Mouse (Mus musculus): ENCODE measurements around the gene Cckbr. TPM values are rescaled to one million over a fixed set of nuclear protein-coding genes. Genes with fewer than 3 reads are reported as not detected.
"Not testable (repeated sequence)": the region's sequence is repeated elsewhere in the genome, so short reads cannot be mapped to it uniquely, and the experiment has no call there.

Cckbr gene
- polyA plus RNA-seq, 1 experiment from 2014 or later: 0.11 TPM

DNA sequence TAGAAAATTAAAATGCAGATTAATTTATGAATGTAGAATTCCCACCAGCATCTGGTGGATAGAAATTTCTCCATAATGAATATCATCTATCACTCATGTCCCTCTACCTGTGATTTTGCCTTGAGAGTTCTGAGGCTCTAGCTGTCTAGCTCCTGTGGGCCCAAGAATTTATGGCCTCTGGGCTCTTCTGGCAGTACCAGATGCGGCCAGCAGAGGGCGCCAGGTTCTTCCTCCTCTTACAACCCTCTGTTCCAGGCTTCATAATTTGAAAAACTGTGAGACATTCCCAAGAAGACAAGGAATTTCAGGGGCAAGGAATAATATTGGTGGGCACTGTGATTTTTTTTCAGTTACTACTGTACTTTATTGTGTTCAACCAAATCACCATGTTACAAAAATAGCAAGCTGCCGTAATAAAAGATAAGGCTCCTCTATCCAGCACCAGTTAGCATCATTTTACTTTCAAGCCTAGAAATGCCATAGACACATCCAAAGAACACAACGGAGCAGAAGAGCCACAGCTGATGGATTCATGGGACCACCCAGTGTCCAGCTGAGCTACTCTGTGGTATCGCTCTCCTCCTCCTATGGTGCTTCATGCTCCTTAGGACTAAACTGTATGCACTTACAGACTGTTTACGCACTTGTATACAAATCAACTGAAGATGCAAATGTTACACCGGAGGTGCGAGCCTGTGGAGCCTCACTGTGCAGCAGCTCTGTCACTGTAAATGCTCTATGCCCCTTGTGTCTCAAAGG is 13.5 kb upstream of the Cckbr start:
- H3K9ac ChIP-seq; H3K9me3 ChIP-seq; H3K4me3 ChIP-seq; H3K27me3 ChIP-seq (replicated peaks); H3K36me3 ChIP-seq; H3K4me1 ChIP-seq; ATAC-seq (ENCODE audit: extremely low read depth, insufficient number of reproducible peaks, low FRiP score, low TSS enrichment); H3K4me2 ChIP-seq; H3K27ac ChIP-seq (replicated peaks): not testable (repeated sequence)
- WGBS: 43% methylated on average over 8 of the region's 8 CpGs

DNA sequence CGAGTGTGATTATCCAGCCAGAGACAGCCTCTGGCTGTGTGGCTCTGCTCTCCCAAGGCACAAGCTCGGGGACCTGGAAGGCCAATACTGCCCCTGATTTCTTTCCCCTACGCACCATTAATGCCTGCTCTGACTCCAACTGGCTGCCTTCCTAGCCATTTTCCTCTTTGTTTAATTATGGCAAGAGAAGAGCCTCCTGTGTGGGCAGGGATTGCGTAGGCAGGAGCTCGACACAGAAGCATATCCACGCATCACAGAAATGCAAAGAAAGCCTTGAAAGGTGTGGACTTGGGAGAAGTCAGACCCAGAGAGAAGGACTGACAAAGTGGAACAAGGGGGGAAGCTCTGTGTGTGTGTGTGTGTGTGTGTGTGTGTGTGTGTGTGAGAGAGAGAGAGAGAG is 11.1 kb upstream of the Cckbr start:
- H3K9me3 ChIP-seq: no peaks in the 10 kb centered on the region
- H3K36me3 ChIP-seq: no peaks in the 10 kb centered on the region
- no peak overlapping the region for H3K27ac ChIP-seq (replicated peaks)
- H3K4me2 ChIP-seq: no peak overlapping the region
- H3K4me3 ChIP-seq: no peak overlapping the region
- WGBS: 53% methylated on average over 6 of the region's 6 CpGs
- no peak overlapping the region for H3K9ac ChIP-seq
- H3K27me3 ChIP-seq (replicated peaks): 0 out of 2 replicates have a peak, but pooled peaks cover 6% of the 10 kb centered on the region
- no peaks in the 10 kb centered on the region for H3K4me1 ChIP-seq
- ATAC-seq (ENCODE audit: extremely low read depth, insufficient number of reproducible peaks, low FRiP score, low TSS enrichment): no peak

DNA sequence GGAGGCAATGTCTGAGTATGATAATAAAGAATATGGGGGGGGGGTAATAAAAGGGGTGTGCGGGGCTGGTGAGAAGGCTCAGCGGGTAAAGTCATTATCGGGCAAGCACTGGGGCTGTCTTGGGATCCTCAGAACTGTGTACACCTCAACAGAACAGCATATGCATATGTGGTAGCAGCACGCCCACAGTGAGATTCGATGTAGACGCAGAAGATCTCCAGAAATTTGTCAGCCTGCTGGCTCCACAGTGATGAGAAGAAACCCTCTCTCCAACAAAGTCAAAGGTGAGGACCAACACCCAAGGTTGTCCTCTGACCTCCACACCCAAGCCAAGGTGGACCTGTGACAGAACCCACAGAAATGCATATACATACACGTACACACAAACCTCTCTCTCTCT is 9.0 kb upstream of the Cckbr start:
- no peak overlapping the region for H3K27ac ChIP-seq (replicated peaks)
- ATAC-seq (ENCODE audit: extremely low read depth, insufficient number of reproducible peaks, low FRiP score, low TSS enrichment): no peak
- no peak overlapping the region for H3K4me2 ChIP-seq
- no peaks in the 10 kb centered on the region for H3K9me3 ChIP-seq
- H3K36me3 ChIP-seq: no peaks in the 10 kb centered on the region
- H3K9ac ChIP-seq: no peak overlapping the region
- 78% methylated on average over 7 of the region's 7 CpGs for WGBS
- no peak overlapping the region for H3K4me3 ChIP-seq
- 0 out of 2 replicates have a peak, but pooled peaks cover 6% of the 10 kb centered on the region for H3K27me3 ChIP-seq (replicated peaks)
- peaks cover 5% of the 10 kb centered on the region for H3K4me1 ChIP-seq

DNA sequence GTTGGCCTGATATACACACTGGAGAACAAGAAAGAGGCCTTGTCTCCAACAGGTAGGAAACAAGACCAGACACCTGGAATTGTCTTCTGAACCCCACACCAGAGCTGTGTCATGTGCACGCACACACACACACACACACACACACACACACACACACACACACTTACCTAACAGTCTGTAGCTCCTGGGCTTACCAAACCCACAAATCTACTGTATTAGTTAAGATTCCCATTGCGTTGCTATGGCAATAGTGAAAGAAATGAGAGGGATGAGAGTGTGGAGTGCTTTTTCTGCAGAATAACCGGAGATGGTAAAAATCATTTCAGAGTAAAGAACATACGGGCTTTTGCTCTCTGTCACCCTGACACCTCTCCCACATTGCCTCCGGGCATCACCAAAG is 7.4 kb upstream of the Cckbr start:
- Histone ChIP-seq H3K9me3 (no peaks in the 10 kb centered on the region), H3K27me3 (replicated peaks) (peaks cover 11% of the 10 kb centered on the region; the same call in 1 of the 2 replicates), H3K36me3 (no peaks in the 10 kb centered on the region), H3K4me3 (no peak overlapping the region), H3K27ac (replicated peaks) (no peak overlapping the region), H3K9ac (no peak overlapping the region), H3K4me2 (no peak overlapping the region), H3K4me1 (peaks cover 5% of the 10 kb centered on the region)
- ATAC-seq (ENCODE audit: extremely low read depth, insufficient number of reproducible peaks, low FRiP score, low TSS enrichment): no peak
- 77% methylated on average over 5 of the region's 5 CpGs for WGBS

DNA sequence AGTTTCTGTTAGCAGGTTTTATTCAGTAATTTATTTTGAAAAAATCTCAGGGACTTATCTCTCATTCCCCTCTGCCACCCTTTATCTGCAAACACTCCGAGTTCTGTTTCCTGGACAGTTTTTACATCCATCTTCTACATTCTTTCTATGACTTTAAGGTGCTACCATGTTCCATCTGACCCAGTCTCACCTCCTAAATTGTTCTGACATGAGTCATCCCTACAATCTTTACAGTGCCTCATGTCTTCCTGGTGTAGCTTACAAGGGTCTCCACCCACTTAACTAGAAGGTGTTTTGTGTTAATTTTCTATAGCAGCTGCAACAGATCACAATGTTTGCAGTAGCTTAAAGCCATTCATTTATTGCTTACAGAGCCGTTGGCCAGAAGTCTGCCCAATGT is 4.6 kb upstream of the Cckbr start:
- H3K36me3 ChIP-seq: no peaks in the 10 kb centered on the region
- H3K4me1 ChIP-seq: peaks cover 14% of the 10 kb centered on the region
- 21% methylated on average over 2 of the region's 2 CpGs for WGBS
- H3K4me3 ChIP-seq: no peak overlapping the region
- no peaks in the 10 kb centered on the region for H3K9me3 ChIP-seq
- ATAC-seq (ENCODE audit: extremely low read depth, insufficient number of reproducible peaks, low FRiP score, low TSS enrichment): no peak
- H3K4me2 ChIP-seq: no peak overlapping the region
- H3K9ac ChIP-seq: no peak overlapping the region
- peaks cover 37% of the 10 kb centered on the region for H3K27me3 ChIP-seq (replicated peaks)
- no peak overlapping the region for H3K27ac ChIP-seq (replicated peaks)

DNA sequence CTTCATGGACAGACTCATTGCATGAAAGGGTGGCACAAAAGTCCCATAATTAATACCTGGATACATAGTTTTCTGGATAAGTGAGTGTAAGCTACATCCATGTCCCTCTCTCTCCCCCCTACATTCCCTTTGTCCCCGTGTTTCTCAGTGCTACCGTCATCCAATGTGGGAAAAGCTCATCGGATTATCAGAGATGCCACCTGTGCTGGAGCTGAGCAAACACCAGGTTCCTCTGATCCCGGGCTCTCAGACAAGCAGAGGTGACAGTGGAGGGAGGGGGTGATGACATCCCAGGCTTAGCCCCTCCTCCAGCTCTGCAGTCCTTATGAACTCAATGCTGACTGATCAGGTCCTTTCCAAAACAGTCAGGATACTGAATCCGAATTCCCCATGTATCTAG is 1.2 kb upstream of the Cckbr start:
- 27% methylated on average over 5 of the region's 5 CpGs for WGBS
- no peak overlapping the region for H3K9ac ChIP-seq
- H3K4me1 ChIP-seq: peaks cover 16% of the 10 kb centered on the region

DNA sequence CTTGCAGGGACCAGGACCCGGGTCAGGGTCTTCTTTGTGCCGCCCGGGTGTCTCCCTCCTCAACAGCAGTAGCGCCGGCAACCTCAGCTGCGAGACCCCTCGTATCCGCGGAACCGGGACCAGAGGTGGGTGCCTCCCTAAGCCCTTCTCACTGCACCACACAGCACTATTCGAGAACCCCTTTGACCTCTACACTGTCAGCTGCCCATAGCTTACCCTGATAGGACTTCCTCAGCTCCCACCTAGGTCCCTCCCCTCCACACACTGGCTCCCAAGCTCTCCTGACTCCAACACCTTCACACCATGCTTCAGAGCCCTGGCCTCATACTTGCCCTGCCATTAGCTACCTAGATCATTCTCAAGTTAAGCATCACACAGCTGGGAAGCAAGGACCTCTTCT is 520 bp downstream of the Cckbr start:
- H3K9ac ChIP-seq: peak overlapping the region; percentile 71
- H3K36me3 ChIP-seq: no peaks in the 10 kb centered on the region
- H3K9me3 ChIP-seq: no peaks in the 10 kb centered on the region
- peak overlapping the region; percentile 57 for H3K4me3 ChIP-seq
- H3K27me3 ChIP-seq (replicated peaks): peaks cover 84% of the 10 kb centered on the region
- H3K4me2 ChIP-seq: peak overlapping the region; percentile 88
- H3K4me1 ChIP-seq: peaks cover 13% of the 10 kb centered on the region
- no peak overlapping the region for H3K27ac ChIP-seq (replicated peaks)
- 3% methylated on average over 11 of the region's 11 CpGs for WGBS
- no peak for ATAC-seq (ENCODE audit: extremely low read depth, insufficient number of reproducible peaks, low FRiP score, low TSS enrichment)

More for the DNA sequence above, 1.2 kb upstream of the Cckbr start:
- Histone ChIP-seq H3K4me2 (no peak overlapping the region), H3K36me3 (no peaks in the 10 kb centered on the region), H3K27me3 (replicated peaks) (peaks cover 68% of the 10 kb centered on the region), H3K27ac (replicated peaks) (no peak overlapping the region), H3K4me3 (no peak overlapping the region), H3K9me3 (no peaks in the 10 kb centered on the region)
- ATAC-seq (ENCODE audit: extremely low read depth, insufficient number of reproducible peaks, low FRiP score, low TSS enrichment): no peak

DNA sequence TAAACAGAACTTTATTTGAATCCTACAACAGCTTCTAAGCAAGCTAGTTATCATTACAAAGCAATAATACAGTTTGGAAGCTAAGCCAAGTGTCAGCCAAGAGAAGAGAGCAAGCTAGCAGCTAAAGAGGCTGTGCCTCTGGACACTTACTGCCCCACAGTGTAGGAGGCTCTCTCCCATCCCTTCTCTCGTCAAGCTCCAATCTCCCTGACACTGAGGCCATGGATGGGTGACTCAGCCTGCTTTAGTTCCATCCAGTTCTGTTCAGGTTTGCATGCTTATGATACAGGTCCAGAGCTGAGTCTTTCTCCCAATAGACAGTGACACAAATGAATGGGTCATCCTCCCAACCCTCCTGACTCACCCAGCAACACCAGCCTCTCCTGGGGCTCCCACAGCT is 6.5 kb downstream of the Cckbr start:
- no peak overlapping the region for H3K4me3 ChIP-seq
- H3K27ac ChIP-seq (replicated peaks): no peak overlapping the region
- H3K27me3 ChIP-seq (replicated peaks): peaks cover 44% of the 10 kb centered on the region
- no peak overlapping the region for H3K4me2 ChIP-seq
- no peaks in the 10 kb centered on the region for H3K9me3 ChIP-seq
- no peaks in the 10 kb centered on the region for H3K4me1 ChIP-seq
- ATAC-seq (ENCODE audit: extremely low read depth, insufficient number of reproducible peaks, low FRiP score, low TSS enrichment): no peak
- 33% methylated on average over 1 of the region's 1 CpGs for WGBS
- no peak overlapping the region for H3K9ac ChIP-seq
- no peaks in the 10 kb centered on the region for H3K36me3 ChIP-seq

DNA sequence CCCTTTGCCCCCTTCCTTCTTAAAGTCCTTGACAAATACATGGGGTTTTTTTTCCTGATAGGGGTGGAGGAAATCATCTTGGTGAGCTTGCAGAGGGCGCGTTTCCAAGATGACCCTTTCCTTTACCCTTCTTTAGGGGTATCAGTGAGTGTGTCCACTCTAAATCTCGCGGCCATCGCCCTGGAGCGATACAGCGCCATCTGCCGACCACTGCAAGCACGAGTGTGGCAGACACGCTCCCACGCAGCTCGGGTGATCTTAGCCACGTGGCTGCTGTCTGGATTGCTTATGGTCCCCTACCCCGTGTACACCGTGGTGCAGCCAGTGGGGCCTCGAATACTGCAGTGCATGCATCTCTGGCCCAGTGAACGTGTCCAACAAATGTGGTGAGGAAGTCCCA is 8.3 kb downstream of the Cckbr start:
- no peak for ATAC-seq (ENCODE audit: extremely low read depth, insufficient number of reproducible peaks, low FRiP score, low TSS enrichment)

DNA sequence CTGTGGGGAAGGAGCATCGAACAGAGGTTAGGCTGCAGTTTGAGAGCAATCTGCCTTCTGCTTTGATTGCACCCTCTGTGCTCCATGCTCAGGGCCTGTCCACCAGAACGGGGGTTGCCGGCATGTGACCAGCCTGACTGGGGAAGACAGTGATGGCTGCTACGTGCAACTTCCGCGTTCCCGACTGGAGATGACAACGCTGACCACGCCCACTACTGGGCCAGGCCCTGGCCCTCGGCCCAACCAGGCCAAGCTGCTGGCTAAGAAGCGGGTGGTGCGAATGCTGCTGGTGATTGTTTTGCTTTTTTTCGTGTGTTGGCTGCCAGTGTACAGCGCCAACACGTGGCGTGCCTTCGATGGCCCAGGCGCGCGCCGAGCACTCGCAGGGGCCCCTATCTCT is 9.3 kb downstream of the Cckbr start:
- Histone ChIP-seq H3K36me3 (no peaks in the 10 kb centered on the region), H3K27ac (replicated peaks) (no peak overlapping the region), H3K9me3 (no peaks in the 10 kb centered on the region), H3K9ac (no peak overlapping the region), H3K4me2 (0 out of 2 replicates have a peak overlapping the region, but pooled peaks have one; percentile 1), H3K27me3 (replicated peaks) (peaks cover 17% of the 10 kb centered on the region), H3K4me1 (peaks cover 12% of the 10 kb centered on the region), H3K4me3 (no peak overlapping the region)
- WGBS: 71% methylated on average over 22 of the region's 22 CpGs
- ATAC-seq (ENCODE audit: extremely low read depth, insufficient number of reproducible peaks, low FRiP score, low TSS enrichment): no peak

More for the DNA sequence above, 8.3 kb downstream of the Cckbr start:
- Histone ChIP-seq H3K4me1 (peaks cover 11% of the 10 kb centered on the region), H3K27ac (replicated peaks) (no peak overlapping the region), H3K27me3 (replicated peaks) (peaks cover 26% of the 10 kb centered on the region), H3K9ac (no peak overlapping the region), H3K4me3 (no peak overlapping the region), H3K9me3 (no peaks in the 10 kb centered on the region), H3K4me2 (no peak overlapping the region), H3K36me3 (no peaks in the 10 kb centered on the region)
- WGBS: 74% methylated on average over 17 of the region's 17 CpGs

DNA sequence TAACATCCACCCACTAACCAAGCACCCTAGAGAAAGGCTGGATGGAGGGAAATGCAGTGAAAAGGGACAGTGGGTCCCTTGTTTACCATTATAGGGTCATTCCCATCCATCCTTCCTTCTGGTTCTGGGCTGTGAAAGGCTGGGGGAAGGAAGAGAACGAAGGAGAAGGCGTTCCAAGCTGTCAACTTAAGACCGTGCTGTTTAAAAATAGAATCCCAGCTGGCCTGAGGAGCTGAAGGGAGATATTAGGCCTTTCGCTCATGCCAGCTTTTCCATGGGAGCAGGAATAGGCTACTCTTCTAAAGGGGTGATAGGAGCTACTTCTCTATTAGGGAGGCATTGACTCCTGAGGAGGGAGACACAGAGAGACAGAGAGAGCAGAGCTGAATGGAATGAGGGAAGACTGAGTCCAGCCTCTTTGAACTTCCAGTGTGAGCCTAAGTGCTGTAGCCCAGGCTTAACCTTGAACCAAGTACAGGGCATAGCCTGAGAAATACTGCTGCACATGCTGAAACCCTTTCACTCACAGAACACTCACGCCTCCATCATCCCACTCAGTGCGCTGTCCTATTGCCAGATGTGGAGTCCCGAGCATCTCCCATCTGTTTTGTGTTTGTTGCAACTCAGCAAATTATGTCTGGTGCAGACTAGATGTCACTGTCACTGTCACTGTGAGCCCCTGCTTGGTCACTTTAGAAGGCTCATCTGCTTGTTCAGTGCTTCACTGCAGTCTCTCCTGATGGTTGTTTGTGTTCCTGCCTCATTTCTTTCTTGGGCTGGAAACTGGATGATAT is 12.6 kb downstream of the Cckbr start:
- Histone ChIP-seq H3K27ac (replicated peaks) (no peak overlapping the region), H3K36me3 (no peaks in the 10 kb centered on the region), H3K27me3 (replicated peaks) (no peaks in the 10 kb centered on the region), H3K9ac (no peak overlapping the region), H3K4me2 (no peak overlapping the region), H3K4me1 (peaks cover 12% of the 10 kb centered on the region), H3K4me3 (no peak overlapping the region), H3K9me3 (no peaks in the 10 kb centered on the region)
- ATAC-seq (ENCODE audit: extremely low read depth, insufficient number of reproducible peaks, low FRiP score, low TSS enrichment): no peak
- 42% methylated on average over 7 of the region's 7 CpGs for WGBS

Measured in heart, embryonic 13.5 days (tissue).